Mouse (Mus musculus) kidney, postnatal 4 days (tissue): ENCODE measurements around the gene Dctn2.
"Not testable (repeated sequence)": the region's sequence is repeated elsewhere in the genome, so short reads cannot be mapped to it uniquely, and the experiment has no call there.

Experiments used
- DNase-seq, 2 experiments: peaks; one replicate each; pipeline ENCODE4 v3.0.0; 2021; ENCODE audit warnings: mixed read lengths in 2 of 2

Gene Dctn2

DNA sequence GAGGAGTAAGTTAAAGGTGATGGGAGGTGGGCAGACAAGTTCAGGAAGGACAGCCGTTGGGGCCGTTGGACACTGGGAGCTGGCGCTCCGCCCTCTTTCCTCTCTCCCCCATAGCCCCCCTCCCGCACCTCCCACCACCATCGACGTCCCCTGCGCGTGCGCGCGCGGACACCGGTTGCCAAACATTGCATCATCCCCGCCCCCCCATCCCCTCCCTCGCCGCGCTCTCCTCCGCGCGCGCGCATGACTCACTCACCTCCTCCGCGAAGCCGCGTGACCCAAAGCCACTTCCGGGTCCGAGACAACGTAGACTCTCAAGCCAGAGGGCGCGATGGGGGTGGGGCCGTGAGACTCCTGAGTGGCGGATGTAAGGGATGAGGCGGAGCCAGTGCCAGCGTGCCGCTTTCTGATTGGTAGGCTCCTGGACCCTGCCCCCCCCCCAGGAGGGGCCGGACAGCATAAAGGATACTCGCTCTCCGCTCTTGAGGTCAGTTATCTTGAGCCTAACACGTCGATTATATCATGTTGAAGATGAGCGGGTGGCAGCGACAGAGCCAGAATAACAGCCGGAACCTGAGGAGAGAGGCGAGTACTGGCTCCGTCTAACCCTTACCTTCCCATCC lies 24.2 kb downstream of the Dctn2 start:
- DNase-seq = peak; percentile 100

DNA sequence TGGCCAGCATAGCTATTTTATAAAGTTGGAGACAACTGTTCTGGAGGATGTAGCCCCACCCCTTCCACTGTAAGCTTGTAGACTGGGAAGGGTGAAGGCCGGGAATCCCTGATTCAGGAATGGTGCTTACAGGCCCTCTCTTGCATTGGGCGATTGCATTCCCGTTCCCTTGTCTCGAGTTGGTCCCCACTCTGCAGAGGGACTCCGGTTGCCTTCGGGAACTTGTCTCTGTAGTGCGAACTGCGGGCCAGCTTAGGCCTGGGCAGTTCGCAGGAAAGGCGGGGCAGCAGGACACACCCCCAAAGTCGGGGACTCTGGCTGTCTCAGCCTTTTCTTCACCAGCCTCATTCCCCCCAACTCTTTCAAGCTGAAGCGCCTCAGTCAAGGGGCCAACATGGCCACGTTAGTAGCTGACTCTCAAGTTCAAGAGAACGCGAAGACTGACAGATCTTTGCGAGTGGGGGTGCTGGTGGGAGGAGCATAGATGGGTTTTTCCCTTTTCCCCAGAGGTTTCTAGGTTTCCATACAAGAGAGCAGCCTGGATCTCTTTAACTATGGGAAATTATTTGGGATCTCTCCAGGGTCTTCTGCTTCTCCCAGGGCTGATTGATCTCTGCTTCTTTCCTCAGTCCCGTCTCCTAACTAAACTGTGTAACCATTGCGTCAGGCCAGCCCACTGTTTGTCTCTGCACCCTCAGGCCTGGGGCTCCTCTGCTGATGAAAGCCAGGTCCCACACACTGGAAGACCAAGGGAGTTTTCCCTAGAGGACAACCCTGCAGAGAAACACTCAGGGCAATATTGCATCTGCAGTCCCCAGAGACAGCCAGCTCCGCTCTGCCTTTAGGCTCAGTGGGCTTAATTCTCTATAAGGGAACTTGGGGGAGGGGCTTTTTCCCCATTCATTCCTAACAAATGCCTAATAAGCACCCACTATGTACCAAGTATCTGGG lies 25.0 kb downstream of the Dctn2 start:
- DNase-seq = peak; percentile 72 to 81

DNA sequence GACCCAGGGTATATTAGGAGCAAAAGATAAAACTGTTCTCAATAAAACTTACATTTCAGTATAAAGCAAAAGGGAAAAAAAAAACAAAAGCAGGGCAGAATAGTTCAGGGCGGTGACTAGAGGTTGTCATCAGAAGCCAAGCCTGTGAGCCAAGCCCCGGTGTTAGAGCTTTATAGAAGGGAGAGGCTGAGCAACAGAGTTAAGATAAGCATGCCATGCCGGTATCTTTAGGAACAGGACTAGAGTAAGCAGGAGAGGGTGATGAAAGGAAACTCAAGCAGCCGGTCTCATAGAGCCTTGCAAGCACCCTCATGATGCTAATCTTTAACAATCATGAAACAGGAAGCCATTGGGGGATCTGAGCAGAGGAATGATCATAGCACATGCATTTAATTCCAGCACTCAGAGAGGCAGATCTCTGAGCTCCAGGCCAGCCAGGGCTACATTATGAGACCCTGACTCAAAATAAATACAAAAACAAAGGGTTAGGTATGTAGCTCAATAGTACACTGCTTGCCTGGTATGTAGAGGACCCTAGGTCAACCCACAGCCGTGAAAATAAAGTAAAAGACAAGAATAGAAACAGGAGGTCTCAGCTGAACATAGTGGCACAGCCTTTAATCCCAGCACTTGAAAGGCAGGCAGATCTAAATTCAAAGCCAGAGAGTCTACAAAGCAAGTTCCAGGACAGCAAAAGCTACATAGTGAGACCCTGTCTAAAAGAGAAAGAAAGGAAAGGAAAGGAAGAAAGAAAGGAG lies 25.9 kb downstream of the Dctn2 start:
- DNase-seq = no peak

DNA sequence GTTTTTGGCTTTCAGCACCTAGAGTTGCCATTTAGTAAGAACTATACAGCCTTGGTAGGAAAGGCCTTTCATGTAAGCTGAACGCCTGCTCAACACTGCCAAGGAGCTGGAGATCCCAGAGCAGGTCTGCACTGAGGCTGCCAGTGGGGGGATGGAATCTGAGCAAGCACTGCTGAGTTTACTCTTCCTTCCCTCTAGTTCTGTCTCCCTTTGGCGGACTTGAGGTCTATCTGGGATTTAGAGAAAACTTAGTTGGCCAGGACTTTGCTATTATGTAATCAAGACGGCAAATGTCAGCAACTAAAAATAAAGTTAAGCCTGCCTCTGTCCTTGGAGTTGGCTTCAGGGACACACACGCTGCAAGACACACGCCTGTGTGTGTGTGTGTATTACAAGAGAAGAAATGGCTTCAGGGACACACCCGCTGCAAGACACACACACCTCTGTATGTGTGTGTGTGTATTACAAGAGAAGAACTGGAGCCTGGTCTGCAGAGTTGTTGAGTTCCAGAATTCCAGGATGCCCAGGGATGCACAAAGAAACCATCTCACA lies 26.9 kb downstream of the Dctn2 start:
- no peak for DNase-seq

DNA sequence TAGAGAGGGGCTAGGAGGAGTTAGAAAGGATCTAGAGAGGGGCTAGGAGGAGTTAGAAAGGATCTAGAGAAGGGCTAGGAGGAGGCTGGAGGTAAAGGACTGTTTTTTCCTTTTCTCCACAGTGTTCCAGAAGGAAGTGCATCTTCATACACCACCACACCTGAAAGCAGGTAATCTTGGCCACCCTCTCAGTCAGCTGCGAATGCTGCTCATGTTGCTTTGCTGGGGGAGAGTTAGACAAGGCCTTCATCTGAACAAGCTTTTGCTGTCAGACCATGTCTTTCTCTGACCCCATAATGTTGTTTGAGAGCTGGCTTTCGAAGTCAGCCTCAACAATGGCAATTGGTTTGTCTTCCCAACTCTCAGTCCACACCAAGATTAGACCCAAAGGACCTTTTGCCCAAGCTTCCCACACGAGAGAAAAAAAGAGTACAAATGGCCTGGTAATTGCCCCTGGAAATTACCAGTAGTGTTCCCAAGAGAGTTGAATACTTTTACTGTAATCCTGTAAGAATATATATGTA lies 27.5 kb downstream of the Dctn2 start:
- DNase-seq = no peak

DNA sequence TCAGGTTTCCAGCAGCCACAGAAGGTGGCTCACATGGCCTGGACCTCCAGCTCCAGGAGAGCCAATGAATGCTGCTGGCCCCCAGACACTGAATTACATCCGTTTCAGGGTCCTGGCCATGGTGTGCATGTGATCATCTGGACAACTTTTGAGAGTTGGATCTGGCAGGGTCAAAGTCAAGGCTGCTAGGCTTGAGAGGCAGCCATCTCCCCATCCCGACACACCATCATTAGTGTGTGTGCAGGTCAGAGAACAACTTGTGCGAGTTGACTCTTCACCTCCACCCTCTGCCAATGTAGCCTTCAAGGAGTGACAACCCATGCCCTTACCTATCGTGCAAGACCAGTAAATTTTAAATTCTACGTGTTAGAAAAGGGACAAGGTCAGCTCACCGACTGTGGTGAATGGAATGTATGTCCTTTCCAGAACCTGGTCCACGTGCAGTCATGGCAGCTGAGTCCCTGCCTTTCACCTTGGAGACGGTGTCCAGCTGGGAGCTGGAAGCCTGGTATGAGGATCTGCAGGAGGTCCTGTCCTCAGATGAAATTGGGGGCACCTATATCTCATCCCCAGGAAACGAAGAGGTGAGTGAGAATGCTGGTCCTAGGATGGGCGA lies 28.8 kb downstream of the Dctn2 start:
- no peak for DNase-seq

DNA sequence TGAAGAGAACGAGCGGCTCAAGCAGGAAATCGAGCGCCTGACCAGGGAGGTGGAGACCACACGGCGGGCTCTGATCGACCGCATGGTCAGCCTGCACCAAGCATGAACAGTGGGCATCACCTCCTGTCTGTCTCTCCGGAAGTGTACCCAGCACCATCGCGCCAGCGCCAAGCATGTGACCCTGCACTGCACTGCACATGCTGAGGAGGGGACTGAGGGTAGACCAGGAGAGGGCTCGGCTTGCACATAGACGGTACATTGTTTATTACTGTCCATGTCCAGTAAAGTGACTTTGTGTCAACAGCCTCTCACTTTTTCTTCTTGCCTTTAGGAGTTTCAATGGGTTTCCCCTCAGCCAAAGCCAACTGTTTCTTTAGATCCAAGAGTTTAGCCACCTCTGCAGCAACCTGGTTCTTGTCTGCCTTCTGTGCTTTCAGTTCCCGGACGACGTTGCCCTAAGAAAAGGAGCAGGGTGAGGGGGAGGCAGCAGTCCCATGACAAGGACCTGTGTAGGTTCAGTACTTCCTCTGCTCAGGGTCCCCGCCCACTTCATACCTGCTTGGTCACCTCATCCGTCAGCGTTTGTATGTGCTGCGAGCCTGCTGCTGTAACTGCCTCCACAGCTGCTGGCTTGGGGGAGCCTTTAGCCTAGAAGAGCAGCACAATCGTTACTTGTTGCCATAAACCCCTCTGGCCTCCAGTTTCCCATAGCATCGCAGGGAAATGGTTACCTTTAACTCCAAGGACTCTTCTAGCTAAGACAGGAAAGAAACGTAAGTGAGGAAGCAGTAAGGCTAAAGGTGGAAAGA lies 30.0 kb downstream of the Dctn2 start:
- no peak for DNase-seq

DNA sequence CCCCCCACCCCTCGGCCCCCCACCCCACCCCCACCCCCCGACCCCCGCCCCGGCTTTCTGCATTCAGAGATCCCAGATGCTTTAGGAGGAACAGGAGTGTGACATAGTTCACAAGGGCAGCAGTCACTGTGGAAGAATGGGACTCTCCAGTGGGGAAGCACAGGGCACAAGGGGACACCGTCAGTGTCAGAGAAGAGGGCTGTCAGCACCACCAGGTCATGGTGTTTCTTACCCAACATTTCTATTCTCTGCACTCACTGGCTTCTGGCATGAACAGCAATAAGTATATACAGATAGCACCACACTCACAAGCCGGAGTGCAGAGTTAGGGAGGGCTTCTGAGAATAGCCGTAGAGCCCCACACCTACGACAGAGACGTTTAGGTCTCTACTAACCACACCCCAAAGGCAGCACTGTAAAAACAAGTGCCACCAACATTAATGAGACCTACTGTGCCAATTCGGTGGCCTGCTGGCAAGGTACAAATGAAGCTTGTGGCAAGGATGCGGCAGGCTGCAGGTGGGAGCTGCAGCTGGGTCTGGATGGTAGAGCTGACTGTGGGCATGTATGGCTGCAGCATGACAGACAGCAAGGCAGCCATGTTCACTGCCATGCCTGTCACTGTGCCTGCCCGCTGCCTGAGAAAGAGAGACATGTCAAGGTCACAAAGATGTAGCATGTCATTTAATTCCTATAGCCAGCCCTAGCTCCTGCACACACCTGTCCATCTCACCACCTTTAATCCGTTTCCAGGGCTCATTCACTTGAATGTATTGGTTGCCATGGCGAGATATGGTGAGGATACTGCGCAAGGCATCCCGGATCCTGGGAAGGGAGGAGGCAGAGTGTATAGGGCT lies 31.1 kb downstream of the Dctn2 start:
- no peak for DNase-seq

DNA sequence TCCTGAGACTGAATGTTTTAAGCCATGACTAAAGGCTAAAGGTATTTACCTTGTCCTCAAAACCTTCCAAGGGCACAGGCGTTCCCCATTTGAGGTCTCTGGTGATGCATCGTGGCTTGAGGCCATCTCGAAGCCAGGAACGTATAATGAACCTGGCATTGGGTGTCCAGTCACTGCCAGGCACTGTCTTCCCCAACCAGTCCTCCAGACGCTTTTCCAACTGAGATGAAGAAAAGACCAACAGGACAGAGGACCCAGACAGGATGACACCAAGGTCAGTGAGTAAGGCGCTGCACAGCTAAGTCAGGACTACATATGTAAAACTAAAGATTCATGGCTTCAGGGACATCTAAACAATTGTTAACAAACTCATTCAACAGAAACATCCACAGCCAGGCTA lies 34.2 kb downstream of the Dctn2 start:
- DNase-seq = no peak

DNA sequence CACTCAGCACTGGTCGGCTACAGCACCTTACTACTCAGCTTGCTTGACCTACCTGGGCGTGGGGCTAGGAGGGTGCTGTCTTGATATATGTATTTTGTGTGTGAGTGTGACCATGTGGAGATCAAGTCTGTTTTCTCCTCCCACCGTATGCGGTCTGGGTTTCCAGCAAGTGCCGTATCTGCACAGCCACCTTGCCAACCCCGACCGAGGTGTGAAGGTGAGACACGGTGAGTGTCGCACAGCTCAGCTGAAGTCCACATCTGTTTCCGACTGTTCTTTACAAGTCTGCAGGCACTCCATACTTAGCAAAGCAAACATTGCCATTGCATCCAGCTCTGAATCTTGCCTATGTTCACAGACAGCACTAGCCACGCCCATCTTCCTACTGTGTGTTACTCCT lies 37.0 kb downstream of the Dctn2 start:
- DNase-seq = no peak

DNA sequence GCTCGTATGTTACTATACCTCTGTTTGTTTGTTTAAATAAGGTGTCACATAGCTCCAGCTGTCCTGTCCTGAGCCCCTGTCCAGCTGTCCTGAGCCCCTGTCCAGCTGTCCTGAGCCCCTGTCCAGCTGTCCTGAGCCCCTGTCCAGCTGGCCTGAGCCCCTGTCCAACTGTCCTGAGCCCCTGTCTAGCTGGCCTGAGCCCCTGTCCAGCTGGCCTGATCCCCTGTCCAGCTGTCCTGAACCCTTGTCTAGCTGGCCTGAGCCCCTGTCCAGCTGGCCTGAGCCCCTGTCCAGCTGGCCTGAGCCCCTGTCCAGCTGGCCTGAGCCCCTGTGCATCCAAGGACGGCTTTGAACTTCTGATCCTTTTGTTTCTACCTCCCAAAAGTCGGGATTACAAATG lies 43.0 kb downstream of the Dctn2 start:
- DNase-seq = not testable (repeated sequence)

DNA sequence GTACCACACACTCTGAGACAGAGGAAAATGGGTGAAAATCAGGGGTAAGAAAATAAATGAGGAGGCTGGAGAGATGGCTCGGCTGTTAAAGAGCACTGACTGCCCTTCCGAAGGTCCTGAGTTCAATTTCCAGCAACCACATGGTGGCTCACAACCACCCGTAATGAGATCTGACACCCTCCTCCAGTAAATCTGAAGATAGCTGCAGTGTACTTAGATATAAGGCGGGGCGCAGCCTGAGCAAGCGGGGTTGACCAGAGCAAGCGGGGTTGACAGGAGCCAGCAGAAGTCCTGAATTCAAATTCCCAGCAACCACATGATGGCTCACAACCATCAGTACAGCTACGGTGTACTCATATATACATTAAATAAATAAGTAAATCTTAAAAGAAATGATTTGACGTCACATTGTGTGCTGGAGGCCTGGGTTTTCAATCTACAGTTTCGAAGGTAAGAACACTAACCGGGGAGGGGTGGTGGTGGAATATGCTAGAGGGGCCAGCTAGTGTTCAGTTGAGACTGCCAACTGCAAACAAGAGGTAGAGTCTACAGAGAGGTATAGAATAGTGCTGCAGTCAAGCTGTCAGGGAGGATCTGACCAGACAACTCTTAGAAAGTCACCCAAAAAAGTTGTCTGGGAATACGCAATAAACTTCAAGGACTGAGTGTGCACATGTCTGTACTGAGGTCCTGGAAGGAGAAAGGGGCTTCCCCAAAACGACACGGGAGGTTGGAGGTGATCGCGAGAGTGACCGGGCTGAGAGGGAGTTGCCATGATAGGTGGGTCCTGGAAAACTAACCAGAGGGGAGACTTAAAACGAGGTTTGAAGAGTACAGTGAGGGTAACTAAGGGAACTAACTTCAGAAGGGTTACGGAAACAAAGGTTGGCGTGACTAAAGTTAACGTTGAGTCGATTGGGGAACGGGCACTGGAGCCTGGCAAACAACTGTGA lies 44.6 kb downstream of the Dctn2 start:
- peak in 1 of 2 experiments; percentile 70 for DNase-seq

DNA sequence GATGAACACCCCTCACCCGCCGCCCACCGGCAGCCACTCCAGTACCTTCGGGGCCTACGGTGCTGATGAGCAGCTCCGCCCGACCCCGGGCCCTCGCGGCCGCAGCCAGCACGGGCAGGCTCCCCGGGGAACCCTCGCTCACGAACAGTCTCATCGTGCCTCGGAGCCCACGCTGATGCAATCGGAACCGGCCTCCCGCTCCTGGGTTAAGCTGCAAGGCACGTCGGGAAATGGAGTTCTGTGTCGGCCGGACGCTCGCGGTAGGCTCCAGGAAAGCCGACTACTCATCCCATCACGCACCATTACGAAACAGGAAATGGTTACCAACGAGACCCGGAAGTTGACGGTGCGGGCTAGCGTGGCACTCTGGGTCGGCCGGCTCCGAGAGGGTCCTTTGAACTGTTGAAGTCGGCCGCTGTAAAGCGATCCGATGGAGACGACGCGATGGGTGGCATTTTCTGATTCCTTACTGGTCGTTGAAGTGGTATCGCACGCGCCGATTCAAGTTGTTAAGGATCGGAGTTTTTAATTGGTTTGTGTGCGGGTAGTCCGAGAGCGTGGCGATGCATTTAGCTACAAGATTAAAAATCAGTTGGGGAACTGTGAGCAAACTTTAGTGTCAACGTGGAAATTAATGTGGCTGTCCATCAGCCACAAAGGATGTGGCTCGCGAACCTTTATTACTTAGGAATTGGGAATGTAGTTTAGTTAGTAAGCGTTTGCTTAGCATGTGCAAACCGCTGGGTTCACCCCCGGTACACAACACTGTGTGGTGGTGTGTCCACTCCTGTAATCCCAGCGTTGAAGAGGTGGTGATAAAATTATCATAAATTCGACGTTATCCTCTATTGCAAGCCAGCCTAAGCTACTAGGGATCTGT lies 45.5 kb downstream of the Dctn2 start, which contains the start of gene Mars:
Gene Mars, minus strand, starts transcription at position 311 of the 880 bp plus-strand sequence.
- DNase-seq = peak; percentile 94 to 96

DNA sequence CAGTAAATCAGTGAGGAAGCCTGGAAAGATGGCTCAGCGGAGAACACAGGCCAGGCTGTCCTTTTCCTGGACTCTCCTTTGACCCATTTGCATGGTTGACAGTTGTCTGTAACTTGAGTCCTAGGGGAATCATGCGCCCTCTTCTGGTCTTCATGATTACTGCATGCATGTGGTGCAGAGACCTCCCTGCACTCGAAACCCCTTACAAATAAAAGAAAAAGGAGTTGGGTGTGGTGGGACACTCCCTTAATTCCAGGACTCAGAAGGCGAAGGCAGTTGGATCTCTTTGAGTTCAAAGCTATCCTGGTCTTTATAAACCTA lies 46.1 kb downstream of the Dctn2 start:
- peak; percentile 86 to 90 for DNase-seq

DNA sequence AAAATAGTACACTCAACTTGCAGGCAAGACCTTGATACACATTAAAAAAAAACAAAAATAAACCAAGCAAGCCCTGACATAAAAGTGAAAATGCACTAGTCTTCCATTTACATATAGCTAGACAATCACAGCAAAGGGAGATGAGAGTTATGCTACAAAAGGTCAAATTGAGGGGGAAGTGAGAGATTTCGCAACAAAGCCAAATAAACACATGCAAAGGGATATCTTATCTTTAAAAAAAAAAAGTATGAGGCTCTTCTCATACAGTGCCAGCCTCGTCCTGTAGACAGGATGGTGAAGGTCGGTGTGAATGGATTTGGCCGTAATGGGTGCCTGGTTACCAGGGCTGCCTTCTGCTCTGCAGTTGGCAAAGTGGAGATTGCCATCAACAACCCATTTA lies 46.7 kb downstream of the Dctn2 start:
- no peak for DNase-seq

DNA sequence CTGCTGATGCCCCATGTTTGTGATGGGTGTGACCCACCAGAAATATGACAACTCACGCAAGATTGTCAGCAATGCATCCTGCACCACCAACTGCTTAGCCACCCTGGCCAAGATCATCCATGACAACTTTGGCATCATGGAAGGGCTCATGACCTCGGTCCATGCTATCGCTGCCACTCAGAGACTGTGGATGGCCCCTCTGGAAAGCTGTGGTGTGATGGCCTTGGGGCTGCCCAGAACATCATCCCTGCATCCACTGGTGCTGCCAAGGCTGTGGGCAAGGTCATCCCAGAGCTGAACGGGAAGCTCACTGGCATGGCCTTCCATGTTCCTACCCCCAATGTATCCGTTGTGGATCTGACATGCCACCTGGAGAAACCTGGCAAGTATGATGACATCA lies 47.3 kb downstream of the Dctn2 start:
- not testable (repeated sequence) for DNase-seq

DNA sequence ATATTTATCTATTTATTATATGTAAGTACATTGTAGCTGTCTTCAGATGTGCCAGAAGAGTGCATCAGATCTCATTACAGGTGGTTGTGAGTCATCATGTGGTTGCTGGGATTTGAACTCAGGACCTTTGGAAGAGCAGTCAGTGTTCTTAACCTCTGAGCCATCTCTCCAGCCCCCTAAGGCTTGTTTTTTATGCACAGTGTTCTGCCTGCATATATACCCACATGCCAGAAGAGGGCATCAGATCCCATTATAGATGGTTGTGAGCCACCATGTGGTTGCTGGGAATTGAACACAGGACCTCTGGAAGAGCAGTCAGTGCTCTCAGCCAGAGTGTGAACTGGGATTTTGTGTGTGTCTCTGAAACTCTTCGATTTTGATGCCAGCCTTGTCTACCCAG lies 48.8 kb downstream of the Dctn2 start:
- not testable (repeated sequence) for DNase-seq

DNA sequence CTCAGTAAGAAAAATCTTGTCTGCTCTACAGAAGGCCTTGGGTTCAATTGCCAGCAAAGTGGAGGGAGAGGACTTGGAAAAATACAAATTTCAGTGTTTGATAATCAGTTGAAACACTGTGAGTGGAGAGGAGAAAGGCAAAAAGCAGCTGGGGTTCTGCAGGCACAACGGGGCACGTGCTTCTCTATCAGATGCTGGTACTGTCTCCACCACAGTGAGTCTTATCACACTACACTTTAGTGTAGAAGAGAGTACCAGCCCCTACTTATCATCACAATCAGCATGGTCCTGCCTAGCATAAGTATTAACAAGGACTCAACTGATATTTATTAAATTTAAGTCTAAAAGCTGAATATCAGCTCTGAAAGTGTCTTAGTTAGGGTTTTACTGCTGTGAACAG lies 51.1 kb downstream of the Dctn2 start:
- no peak for DNase-seq
